Mouse (Mus musculus) olfactory bulb, adult 2 months (tissue): ENCODE measurements around the gene Ifnk.

Source experiments
- CTCF ChIP-seq: fragments of 200-500 bp; IDR thresholded peaks from 2 replicates; pipeline ENCODE4 v1.5.1; 2012; ENCODE audit warnings: low read depth, mild to moderate bottlenecking, low read length, moderate library complexity; ENCODE audit not compliant: insufficient read depth
- POLR2A ChIP-seq: fragments of 200-500 bp; IDR thresholded peaks from 2 replicates; pipeline ENCODE4 v1.6.1; 2012; ENCODE audit warnings: mild to moderate bottlenecking, low read depth, low read length, moderate library complexity; ENCODE audit not compliant: insufficient read depth

DNA sequence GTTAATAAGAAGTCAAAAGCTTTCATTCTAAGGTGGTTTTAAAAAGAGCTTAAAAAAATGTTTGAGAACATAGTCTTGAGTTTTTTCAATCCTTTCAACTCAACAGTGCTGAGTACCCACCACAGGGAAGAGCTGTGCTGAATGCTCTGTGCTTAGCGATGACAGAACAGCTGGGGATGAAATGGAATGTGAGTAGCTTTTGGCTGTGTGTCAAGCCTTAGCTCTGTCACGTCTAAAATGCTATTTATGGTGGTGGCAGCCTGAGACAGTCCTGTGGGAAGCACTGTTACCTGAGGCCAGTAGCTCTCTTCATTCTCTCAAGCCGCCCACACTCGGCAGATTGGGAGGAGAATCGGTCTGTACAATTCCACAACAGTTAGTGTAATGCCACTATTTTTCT, 37.9 kb downstream of the Ifnk start:
- no peak for TF ChIP-seq CTCF
- TF ChIP-seq POLR2A = no peak
